Mouse (Mus musculus): Measurements from ENCODE around the gene Sars. TPM values are rescaled to one million over a fixed set of nuclear protein-coding genes. Genes with fewer than 3 reads are reported as not detected.

The Sars gene
- total RNA-seq, 4 experiments from 2014 or later = 183 to 191 (median 186) TPM

DNA sequence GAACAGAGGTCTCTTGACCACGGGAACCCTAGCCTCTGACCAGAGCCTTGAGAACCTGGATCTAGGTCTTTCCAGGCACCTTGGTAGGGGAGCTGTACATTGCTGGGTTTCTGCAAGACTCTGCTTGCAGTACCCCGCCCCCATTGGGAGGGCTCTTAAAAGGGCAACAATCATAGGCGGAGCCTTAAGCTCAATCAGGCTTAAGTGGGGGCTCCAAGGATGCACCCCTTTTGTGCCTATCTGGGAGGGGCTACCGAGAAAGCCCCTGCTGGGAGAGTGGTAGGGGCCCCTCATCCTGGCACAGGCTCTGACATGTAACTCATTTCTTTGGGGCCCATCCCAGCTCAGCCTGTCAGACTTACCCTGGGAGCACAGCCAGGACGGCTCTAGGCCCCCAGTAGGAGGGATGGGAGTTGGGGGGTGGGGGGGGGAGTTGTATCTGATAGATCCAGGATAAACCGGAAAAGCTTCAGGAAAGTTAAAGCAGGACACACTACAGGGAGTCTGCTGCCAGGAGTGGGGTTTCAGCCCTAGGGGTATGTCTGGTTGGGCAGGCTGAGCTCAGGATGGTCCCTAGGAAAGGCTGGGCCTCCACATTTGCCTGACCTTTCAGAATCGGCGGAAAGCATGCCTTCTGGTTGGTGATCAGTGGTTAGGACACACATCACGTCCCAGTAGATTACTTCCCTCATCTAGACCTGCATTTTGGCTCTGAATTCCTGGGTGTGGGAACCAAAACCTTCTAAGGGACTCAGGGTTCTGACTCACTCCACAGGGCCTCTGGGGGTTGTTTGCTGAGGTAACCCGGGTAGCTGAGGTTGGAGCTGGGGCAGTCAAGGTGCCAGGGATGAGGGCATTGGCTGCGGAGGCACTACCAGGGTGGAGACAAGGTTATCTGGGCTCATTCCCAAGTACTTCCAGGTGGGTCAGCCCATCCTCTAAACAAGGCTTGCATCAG, 20.9 kb downstream of the Sars start:
- DNase-seq = no peak

DNA sequence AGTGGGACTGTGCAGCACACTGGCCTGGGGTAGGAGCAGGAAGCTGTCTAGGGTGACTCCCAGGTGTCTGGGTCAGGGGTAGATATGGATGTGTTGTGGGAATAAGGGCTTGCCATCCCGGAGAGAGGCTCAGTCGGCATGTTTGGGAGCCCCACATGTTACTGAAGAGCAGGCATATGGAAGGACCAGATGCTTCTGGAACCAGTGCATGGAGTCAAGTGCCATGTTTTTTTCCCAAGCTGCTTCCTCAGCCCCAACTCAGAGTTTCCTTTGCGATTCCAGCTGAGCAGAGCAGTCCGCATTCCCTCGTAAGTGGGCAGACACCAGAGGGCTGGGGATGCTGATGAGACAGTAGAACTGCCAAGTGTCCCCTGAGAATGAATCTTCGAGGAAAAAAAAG, 22.0 kb downstream of the Sars start:
- no peak for DNase-seq

DNA sequence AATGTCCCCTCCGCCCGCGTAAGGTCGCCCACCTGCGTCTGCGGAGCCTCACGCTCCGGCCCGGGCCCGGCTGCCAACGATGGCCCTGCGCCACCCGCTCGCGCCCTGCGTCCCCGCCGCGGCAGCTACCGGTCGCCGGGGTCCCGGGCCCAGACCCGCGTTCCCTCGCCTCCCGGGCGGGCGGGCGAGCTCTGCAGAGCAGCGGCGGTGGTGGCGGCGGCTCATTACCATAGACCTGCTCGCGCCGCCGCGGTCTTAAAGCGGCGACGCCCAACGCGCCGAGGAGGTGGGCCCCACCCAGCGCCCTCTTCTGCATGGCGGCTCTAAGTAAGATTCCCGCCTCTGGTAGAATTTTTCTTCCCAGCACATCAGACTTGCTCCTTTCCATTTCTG, 29.2 kb downstream of the Sars start:
- DNase-seq = no peak

DNA sequence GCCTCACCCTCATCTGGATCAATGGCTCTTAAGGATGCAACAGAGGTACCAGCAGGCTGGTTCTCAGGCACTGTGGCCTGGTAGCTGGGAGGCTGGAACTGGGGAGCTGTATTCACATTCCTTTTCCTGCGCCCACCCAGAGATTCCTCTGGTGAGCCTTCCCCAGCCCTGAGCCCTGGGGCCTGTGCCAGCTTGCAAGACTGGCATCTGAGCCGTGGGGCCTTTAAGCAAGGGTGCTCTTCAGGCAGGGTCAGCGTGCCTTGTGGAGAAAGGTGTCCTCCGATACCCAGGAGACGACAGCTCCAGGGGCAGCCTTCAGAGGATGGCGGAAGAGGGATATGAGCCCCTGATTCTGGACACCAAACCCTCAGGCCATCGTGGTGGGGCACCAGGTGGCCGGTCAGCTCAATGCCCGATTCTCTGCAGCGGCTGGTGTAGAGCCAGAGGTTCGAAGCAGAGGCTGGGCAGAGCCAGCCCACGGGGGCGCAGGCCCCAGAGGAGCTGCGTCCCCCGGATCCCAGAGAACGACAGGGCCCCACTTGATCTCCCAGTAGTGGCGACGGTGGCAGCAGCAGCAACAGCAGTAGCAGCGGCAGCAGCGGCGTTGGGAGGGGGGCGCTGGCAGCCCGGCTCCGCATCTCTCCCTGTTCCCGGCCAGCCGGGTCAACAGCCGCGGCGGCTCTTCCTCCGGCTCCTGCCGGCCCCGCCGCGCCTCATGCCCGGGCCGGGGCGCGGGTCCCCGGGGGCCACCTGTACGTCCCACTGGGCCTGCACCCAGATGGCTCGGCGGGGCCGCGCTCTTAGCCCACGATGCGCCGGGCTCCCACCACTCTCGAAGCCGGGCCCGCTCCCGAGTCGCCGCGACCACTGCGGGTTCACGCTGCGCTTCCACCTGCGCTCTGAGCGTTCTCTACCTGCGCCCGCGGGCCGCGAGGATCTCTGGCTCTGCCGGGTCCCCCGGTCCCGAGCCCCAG, 29.9 kb downstream of the Sars start, which contains the start of gene Celsr2:
TSS of gene Celsr2 (minus strand) at position 696 of the 974 bp plus-strand sequence.
- DNase-seq = no peak

DNA sequence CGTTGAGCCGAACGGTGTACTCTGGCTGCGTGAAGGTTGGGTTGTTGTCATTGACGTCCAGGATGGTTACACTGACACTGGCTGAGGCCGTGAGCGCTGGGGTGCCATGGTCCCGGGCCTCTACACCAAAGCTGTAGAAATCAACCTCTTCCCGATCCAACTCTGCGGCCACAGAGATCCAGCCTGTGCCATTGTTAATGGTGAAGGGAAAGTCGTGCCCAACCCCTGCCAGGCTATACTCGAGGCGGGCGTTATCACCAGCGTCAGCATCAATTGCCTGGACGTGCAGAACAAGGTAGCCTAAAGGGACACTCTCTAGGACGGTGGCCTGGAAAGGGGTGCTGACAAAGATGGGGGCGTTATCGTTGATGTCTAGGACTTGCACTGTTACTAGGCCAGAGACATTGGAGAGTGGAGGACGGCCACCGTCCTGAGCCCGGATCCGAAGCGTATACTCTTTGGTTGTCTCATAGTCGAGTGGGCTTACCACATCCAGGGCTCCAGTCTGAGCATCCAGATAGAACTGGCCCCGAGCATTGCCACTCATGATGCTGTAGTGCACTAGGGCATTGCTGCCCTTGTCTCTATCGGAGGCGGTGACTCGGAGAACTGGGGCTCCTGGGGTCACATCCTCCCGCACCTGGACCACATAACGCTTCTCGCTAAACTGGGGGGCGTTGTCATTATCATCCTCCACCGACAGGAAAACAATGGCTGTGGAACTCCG, 31.2 kb downstream of the Sars start:
- no peak for DNase-seq

DNA sequence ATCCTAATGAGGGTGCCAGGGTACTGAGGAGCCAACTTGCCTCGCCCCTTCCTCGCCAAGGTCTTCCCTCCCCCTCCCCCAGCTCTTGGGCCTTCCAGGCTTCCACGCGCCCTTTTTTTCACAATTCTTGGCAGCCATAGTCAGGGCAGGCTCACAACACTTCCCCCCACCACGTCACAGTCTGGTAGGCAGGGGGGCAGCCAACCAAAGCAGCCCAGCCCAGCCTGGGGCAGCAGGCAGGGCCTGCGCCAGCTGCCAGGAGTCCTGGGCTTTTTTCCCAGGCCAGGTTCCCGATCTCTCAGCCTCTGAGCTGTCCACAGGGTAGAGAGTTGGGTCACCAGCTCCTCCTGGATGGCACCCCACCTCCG, 33.3 kb downstream of the Sars start:
- DNase-seq = no peak

DNA sequence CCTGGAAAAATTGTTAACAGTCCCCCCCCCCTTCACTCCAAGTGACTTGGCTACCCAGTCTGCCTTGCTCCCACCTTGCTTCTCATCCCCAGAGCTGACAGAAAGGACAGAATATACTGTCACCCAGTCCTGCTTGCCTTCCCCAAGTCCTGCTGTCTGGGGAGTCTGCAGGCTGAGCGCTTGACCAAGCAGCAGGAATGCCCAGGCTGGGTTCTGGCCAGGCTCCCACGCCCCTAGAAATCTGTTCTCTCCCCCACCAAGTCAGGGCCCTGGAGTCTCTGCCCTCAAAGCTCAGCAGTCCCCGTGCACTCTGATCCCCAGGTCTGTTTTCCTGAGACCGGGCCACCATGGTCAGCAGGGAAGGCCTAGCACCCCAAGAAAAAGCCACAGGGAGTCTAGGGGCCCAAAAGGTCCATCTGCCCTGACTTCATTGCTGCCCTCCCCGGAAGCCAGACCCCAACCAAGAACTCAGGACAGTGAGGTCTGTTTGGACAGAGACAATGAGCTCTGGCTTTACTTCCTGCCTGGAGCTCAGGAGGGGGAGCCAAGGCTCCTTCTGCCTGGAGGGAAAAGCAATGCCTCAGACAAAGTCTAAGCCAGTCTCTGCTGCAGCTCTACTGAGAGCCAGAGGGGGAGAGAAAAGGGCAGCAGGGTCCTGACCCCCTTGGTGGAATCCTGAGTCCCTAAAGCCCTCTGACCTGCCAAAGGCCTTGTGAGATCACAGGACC, 33.8 kb downstream of the Sars start:
- no peak for DNase-seq

DNA sequence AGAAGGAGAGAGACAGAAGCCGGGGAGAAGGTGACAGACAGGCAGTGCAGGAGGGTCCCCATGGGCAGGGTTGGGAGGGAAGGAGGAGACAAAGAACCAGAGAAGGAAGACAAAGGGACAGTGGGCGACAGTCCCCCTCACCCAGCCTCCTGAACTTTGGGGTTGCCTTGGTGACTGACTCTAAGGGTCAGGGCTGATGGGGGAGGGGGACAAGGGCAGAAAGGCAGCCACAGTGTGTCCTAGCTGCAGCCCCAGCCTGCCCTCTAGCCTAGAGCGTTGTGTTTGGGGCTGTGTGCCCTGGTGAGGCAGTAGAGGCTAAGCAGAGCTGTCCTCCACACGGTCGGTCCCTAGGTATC, 34.7 kb downstream of the Sars start:
- DNase-seq = no peak

DNA sequence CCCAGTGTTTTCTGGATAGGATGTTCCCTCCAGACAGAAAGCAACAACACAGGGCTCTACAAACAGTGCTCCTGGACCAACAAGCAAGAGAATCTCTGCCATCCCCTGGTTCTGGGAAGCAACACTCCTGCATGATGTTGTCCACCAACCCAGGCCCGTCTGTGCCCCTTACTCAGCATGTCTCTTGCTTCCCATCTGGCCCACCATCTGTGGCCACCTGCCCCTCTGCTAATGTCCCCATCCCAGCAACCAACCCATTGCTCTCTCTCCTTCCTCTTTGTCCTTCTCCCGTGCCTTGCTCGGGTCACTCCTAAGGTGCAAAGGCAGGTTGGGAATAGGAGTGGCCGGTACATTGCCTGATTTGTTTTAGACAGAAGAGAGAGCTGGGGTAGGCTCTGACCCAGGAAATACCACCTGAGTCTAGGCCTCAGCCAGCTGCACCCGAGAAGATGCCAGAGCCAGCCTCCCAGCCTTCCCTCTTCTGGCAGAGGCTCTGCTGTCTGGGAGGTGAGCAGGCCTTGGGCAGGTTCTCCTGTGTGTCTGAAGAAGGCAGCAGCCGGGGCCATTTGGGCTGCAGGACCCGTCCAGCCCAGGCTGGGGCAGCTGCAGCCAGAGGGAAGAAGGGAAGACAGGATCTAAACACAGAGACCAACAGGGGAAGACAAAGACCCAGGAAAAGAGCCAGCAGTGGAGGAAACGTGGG, 35.2 kb downstream of the Sars start:
- no peak for DNase-seq

DNA sequence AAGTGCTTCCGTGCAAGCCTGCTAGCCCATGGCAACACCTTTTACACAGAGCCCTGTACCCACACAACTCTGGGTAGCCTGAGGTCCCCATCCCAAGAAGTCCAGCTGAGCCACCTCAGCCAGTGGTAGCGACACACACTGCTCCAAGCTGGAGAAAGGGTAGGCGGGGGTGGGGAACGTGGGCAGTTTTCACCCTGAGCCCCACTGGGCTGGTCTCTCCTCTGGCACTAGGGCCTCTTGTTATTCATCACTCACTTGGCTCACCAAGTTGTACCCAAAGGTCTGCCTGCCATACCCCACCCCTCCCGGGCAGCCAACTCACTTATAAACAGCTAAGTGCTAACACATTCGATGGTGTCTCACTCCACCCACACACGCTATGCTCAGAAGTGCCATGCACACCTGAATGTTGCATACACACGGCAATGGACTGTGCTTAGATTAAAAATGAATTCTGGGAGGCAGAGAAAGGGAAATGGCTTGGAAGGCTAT, 36.4 kb downstream of the Sars start:
- DNase-seq = no peak

DNA sequence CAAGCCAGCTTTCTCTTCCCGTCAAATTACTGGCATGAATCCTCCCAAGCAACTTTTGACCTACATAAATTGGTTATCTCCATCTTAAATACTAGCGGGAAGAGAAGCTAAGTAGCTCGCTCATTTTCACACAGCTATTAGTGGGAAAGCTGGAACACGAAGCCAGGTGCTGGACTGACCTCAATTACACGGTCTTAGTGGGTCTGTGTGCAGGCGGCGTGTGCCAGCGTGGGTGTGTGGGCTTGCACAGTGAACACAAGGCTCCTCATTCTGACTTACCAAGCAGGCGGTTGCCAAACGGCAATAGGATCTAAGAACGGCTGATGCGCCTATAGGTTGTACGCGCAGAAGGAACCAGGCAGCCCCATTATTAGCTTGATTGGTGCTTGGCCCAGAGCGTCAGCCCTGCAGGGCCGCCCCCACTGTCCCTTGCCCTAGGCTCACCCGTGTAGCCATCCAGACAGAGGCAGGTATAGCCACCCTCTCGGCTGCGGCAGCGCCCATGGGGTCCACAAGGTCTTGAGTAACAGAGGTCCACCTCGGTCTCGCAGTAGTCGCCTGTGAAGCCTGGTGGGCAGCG, 38.6 kb downstream of the Sars start:
- DNase-seq = no peak

DNA sequence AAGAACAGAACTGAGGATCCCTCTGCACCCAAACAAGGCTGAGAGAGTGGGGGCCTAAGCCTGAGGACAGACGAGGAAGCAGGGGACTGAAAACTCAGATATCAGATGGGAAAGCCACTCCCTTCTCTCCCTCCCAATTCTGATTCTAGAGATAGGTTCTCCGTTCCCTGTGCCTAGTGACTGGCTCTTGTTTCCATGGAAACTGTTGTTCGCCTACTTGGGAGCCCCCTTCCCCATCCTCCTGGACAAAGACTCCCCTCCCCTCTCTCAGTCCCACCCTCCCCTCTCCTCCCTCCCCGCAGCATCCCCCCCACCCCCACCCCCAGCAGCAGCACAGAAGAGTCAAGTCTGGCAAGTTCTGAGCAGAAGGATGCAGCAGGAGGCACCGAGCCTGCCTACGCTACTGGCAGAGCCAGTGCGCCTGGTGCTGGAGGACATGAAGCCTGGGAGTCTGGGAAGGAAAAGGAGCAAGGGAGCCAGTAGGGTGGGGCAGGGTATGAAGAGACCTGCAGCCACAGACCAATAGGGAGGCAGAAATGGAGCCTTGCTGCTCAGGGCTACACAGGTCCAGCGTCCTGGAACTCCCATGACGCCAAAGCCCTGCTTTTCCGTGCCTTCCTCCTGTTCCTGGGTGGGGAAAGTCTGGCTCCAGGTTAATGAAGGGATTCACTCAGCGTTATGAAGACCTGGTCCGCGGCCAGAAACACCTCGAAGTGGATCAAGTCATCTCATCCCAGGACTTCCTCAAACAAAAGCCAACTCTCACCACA, 39.3 kb downstream of the Sars start:
- DNase-seq = no peak

DNA sequence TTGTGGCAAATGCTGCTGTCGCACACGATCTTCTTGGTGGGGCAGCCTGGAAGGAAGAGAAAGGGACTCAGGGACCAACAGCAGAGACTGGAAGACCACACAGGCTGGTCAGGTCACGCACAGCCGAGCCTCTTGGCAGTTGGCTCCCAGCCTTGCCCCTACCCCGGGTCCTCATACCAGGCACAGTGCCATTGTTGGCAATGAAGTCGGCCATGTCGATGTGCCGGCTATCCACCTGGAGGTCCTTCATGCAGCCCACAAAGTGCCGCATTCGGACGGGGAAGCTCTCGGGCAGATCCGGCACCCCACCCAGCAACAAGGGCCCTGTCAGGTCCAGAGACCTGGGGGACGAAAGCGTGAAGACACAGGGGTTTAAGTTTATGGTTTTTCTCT, 42.5 kb downstream of the Sars start:
- DNase-seq = no peak

DNA sequence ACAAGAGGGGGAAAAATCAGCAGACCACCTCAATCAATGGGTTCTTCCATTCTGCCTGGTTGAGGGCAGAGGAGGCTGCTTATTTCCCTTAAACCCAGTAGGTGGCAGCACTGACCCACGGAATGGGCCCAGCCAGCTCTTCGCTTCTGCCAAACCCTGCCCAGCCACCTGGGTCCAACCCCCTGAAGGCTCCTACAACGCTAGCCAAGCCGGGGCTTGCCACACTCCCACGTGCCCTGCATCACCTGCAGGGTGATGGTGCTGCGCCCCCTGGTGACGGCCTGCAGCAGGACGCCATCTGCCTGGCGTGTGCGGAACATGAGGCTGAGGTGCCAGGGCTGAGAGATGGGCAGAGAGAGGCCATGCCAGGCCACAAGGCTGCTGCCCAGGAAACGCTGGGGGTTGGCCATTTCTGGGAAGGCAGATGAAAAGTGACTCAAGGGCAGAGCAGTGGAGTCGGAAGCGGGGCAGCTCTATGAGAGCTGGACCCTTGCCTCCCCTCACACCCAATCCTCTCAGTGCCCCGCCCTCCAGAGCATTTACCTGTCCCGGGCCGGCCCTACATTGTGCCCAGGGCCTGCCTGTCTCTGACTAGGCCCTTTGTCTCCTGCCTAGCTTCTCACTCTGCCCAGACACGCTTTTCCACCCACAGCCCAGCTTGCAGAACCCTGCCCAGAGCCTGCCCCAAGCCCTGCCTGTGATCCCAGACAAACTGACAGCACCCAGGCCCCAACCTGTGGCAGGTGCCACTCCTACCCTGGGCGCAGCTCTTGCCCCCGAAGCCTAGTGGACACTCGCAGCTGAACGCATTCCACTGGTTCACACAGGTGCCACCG, 43.1 kb downstream of the Sars start:
- peak; percentile 86 for DNase-seq

DNA sequence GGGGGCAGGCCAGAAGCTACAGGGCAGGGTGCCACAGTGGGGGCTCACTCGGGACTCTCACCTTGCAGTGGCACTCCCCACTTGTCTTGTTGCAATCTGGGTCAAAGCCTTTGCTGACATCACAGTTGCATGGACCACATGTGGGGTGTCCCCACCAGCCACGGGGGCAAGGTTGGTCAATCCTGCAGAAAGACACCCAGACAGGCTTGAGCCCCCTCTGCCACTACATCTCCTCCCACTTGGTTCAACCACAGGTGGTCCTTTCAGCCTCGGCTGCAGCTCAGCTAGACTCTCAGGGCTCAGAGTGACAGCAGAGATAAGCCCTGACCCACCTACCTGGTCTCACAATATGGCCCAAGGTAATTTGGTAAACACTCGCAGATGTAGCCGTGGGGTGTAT, 44.6 kb downstream of the Sars start:
- no peak for DNase-seq

DNA sequence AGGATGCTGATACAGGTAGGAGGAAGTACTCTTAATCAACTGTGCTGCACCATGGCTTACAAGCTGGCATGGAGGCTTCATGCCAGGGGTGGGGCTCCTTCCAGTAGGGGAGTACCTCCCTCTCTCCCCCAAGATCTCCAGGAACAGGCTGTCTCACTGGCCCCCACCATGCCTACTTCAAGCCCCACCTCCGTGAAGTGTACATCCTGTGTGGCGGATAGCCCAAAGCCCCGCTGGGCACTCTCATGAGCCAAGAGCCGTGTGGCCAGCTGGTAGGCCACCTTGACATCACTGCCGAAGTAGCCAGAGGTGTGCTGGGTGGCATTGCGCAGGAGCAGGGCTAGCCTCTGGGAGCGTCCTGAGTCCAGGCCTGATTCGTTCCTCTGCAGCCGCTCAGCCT, 46.7 kb downstream of the Sars start:
- DNase-seq = no peak

DNA sequence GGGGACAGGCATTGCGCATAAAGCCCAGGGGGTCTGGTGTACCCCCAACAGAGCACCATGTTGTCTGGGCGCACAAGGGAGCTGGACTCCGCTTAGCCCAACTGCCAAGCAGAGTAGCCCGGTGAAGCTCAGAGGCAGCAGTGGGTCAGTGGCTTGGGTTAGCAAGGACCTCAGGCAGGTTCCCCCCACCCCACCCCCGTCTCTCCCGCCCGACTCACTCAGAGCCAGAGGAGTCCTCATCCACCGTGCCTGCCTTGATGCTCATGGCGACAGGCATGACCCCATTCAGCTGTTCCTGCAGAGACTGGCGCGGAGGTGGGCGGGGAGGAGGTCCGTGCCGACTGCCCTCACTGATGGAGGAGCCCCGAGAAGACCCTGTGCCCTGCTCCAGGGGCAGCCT, 52.2 kb downstream of the Sars start:
- no peak for DNase-seq

DNA sequence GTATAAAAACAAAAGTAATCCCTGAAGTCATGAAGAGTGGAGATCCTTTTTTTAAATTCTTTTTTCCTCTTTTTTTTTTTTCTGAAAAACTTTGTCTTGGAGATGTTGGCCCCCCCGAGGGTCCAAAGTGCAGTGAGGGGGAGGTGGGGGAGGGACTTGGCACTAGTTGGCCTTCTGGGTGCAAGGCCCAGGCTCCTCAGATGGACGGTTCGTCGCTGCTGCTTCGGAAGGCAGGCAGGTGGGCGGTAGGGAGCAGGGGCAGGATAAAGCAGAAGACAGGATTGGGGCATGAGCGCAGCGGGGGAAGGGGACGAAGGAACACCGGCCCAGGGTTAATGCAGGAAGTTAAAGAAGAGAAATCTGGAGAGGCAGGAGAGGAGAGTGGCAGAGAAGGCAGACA, 52.7 kb downstream of the Sars start:
- DNase-seq = no peak

DNA sequence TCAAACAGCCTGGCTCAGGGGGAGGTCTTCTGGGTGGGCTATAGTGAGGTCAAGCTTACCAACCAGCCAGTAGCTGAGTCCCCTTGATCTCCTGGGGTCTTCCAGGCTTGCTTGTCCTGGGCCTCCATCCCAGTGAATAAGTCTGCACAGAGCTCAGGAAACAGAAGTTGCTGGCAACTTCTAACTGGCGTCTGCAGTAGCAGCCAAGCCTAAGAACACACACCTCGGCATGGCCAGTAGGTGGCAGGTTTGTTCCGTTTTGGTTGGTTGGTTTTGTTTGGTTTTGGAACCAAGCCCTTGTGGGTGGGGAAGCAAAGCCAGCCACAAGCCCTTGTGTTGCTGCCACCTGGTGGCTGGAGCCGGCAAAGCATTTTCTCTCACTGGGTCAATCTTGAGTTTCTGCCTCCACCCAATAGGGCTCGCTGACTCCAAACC, 55.9 kb downstream of the Sars start:
- DNase-seq = peak; percentile 89

Data from adrenal gland, adult 8-10 months (tissue).